Mouse (Mus musculus) liver, embryonic 15.5 days (tissue): ENCODE measurements around the gene Nagpa. TPM values are rescaled to one million over a fixed set of nuclear protein-coding genes. Genes with fewer than 3 reads are reported as not detected.

Experiments
- ATAC-seq: fragments of 200-750 bp; cut with Nextera tagmentation; 2 replicates; pipeline ENCODE4 v1.8.0; 2017; ENCODE audit warnings: moderate number of reproducible peaks, mild to moderate bottlenecking, moderate library complexity; ENCODE audit not compliant: insufficient read depth
- H3K27ac ChIP-seq: fragments of 300-500 bp; sonication (generic); replicated peaks from 2 replicates; pipeline ENCODE4 v1.5.1; 2015; ENCODE audit warnings: mild to moderate bottlenecking, inconsistent platforms
- H3K27me3 ChIP-seq: fragments of 300-500 bp; sonication (generic); 2 replicates; pipeline ENCODE4 v1.6.1; 2015; ENCODE audit warnings: mild to moderate bottlenecking, inconsistent platforms
- H3K36me3 ChIP-seq: fragments of 300-500 bp; sonication (generic); replicated peaks from 2 replicates; pipeline ENCODE4 v1.6.1; 2015; ENCODE audit warnings: moderate library complexity, mild to moderate bottlenecking, inconsistent platforms
- H3K4me1 ChIP-seq: fragments of 300-500 bp; sonication (generic); replicated peaks from 2 replicates; pipeline ENCODE4 v1.6.1; 2015; ENCODE audit warnings: inconsistent platforms
- H3K4me2 ChIP-seq: fragments of 300-500 bp; sonication (generic); 2 replicates; pipeline ENCODE4 v1.6.1; 2015; ENCODE audit warnings: moderate library complexity, mild to moderate bottlenecking, inconsistent platforms
- H3K4me3 ChIP-seq: fragments of 300-500 bp; sonication (generic); replicated peaks from 2 replicates; pipeline ENCODE4 v1.5.1; 2015; ENCODE audit warnings: mild to moderate bottlenecking, inconsistent platforms
- H3K9ac ChIP-seq: fragments of 300-500 bp; sonication (generic); 2 replicates; pipeline ENCODE4 v1.6.1; 2015; ENCODE audit warnings: moderate library complexity, mild to moderate bottlenecking, inconsistent platforms
- H3K9me3 ChIP-seq: fragments of 300-500 bp; sonication (generic); replicated peaks from 2 replicates; pipeline ENCODE4 v1.6.1; 2016; ENCODE audit warnings: inconsistent platforms
- WGBS: fragments of 180-500 bp; shearing (Covaris S2); methylation state at CpG from one replicate; pipeline ENCODE4 v1.1.7; 2015; ENCODE audit warnings: mixed read lengths; ENCODE audit not compliant: insufficient replicate concordance; 5-methylcytosine and 5-hydroxymethylcytosine counted together
- microRNA-seq: library from miRNA; unstranded; fragments of <30 nt; microRNA quantifications from one replicate; pipeline ENCODE4, GENCODE M21; 2016
- polyA plus RNA-seq: library from polyadenylated mRNA; unstranded; fragments of >200 nt; fragmentation: Nextera tagmentation; extraction: Ambion mirVana; gene quantifications from 2 replicates; pipeline ENCODE4 v1.2.1, GENCODE M21; 2015

Gene Nagpa
- polyA plus RNA-seq, 1 experiment from 2014 or later = 13.1 TPM

DNA sequence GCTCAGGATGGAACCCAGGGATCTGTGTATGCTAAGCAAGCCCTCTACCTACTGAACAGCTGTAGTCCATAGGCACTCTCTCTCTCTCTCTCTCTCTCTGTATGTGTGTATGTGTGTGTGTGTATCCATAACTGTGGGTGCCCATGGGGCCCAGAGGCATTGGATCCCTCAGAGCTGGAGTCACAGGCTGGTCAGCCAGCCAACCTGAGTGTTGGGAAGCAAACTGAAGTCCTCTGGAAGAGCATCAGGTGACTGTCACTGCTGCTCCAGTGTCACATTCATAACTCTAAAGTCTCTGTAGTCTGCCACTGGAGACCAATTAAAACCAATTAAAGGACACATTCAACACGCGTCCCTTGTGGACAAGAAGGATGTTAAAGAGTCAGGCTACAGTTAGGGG lies 47.3 kb downstream of the Nagpa start:
- Histone ChIP-seq H3K4me3 (no peak overlapping the region), H3K4me1 (no peaks in the 10 kb centered on the region; the same call in 1 of the 2 replicates), H3K9me3 (no peaks in the 10 kb centered on the region), H3K27me3 (peaks cover 4% of the 10 kb centered on the region; the same call in 1 of the 2 replicates), H3K27ac (no peak overlapping the region), H3K4me2 (no peak overlapping the region), H3K9ac (no peak overlapping the region), H3K36me3 (no peaks in the 10 kb centered on the region)
- ATAC-seq = no peak
- WGBS = 57% methylated on average over 2 of the region's 2 CpGs

DNA sequence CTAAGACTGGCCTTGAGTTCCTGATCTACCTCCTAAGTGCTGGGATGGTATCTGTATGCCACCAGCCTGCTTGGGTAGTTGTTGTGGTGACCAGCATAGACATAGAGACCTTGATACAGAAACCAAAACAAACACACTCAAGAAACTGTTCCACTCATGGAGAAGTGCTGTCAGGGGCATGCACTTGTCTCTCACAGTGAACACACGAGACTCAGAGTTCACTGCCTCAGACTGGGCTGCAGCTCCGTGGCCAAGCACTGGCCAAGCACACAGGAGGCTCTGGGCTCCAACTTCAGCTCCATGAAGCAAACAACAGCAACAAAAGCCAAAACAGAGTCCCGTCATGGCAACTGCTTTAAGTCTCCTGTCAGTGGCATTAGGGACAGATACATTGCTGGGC lies 48.8 kb downstream of the Nagpa start:
- Histone ChIP-seq H3K9me3 (no peaks in the 10 kb centered on the region), H3K4me1 (no peaks in the 10 kb centered on the region; the same call in 1 of the 2 replicates), H3K27me3 (peaks cover 4% of the 10 kb centered on the region), H3K4me2 (no peak overlapping the region), H3K9ac (no peak overlapping the region), H3K4me3 (no peak overlapping the region), H3K27ac (no peak overlapping the region), H3K36me3 (no peaks in the 10 kb centered on the region)
- 34% methylated on average over 3 of the region's 3 CpGs for WGBS
- ATAC-seq = no peak

- ATAC-seq = no peak
- no peaks in the 10 kb centered on the region for H3K36me3 ChIP-seq
- H3K4me1 ChIP-seq = no peaks in the 10 kb centered on the region
- WGBS = 48% methylated on average over 6 of the region's 6 CpGs
- no peak overlapping the region for H3K9ac ChIP-seq
- no peak overlapping the region for H3K4me2 ChIP-seq
- H3K27ac ChIP-seq = no peak overlapping the region
- peaks cover 11% of the 10 kb centered on the region for H3K27me3 ChIP-seq
- no peaks in the 10 kb centered on the region for H3K9me3 ChIP-seq
- H3K4me3 ChIP-seq = no peak overlapping the region
Observed at GRCm38 (mm10) chr16:5153299-5154026, 50.3 kb downstream of the Nagpa start.

DNA sequence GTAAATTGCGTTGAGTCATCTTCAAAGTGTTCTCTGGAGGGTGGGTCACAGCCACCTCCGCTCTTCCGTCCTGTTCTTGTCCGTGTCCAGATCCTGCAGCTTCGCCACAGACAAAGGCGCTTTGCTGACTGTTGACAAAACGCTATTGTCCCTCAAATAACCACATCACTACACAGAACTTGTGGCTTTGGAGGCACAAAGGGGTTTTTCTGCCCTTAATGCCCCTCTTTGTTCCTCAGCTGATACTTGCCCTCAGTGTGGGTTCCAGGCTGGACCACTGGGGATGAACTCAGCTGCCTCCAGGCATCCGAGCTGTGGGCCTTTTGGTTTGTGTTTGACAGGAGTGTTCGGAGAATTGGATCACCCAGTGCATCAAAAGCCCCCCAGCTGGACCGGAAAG lies 53.3 kb downstream of the Nagpa start:
- Histone ChIP-seq H3K9ac (no peak overlapping the region), H3K4me1 (peaks cover 15% of the 10 kb centered on the region), H3K4me3 (no peak overlapping the region), H3K27ac (no peak overlapping the region), H3K4me2 (no peak overlapping the region), H3K9me3 (no peaks in the 10 kb centered on the region), H3K27me3 (peaks cover 37% of the 10 kb centered on the region), H3K36me3 (no peaks in the 10 kb centered on the region)
- ATAC-seq = no peak
- WGBS = 66% methylated on average over 10 of the region's 10 CpGs

GRCm38 (mm10) chr16:5147037-5147385 lies 56.8 kb downstream of the Nagpa start, which contains the start of gene Sec14l5:
Sec14l5 (plus strand) TSS chr16:5147109.
- no peaks in the 10 kb centered on the region for H3K9me3 ChIP-seq
- no peak within 1 kb of the TSS for H3K27ac ChIP-seq
- 18% methylated on average over 13 of the region's 13 CpGs for WGBS
- no peak; the same call in none of the 2 replicates for ATAC-seq
- peaks cover 34% of the 10 kb centered on the region for H3K27me3 ChIP-seq
- no peaks in the 10 kb centered on the region for H3K36me3 ChIP-seq
- peak within 1 kb of the TSS; percentile 22; the same call in 1 of the 2 replicates for H3K4me3 ChIP-seq
- peak within 1 kb of the TSS; percentile 62 for H3K4me2 ChIP-seq
- H3K4me1 ChIP-seq = peaks cover 15% of the 10 kb centered on the region
- H3K9ac ChIP-seq = no peak within 1 kb of the TSS

DNA sequence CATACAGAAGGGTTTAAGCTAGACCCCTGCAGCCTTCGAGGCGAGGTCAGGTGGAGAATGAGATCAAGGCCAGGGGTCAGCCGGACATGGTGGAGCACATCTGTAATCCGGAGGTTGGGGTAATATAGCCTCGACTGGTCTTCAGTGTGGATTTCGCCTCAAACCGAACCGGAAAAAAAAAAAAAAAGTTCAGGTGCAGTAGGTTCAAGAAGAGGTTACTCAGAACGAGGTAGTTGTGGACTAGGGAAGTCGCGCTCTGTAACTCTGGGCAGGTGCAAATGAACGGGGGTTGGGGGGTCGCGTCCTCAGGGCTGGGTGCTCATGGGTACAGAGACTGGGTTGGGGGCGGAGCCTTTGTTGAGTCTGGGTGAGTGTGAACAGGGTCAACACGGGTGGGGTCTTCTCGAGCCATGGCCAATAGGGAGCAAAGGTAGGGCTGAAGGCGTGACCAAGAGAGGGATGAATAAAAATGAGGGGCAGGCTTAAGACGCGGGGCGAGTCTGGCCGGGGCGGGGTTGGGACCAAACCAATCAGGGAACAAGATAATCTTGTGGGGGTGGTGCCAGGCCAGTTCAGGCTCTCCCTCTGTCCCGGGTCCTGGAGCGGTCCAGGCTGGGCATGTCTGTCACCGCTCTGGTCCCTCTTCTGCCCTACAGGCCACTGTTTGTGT lies 57.3 kb downstream of the Nagpa start:
- Histone ChIP-seq H3K4me1 (peaks cover 15% of the 10 kb centered on the region), H3K9ac (no peak overlapping the region), H3K36me3 (no peaks in the 10 kb centered on the region), H3K9me3 (no peaks in the 10 kb centered on the region), H3K27me3 (peaks cover 34% of the 10 kb centered on the region), H3K27ac (no peak overlapping the region), H3K4me2 (peak overlapping the region; percentile 62), H3K4me3 (peak overlapping the region; percentile 22; the same call in 1 of the 2 replicates)
- 2% methylated on average over 26 of the region's 26 CpGs for WGBS
- peak; percentile 89 for ATAC-seq

DNA sequence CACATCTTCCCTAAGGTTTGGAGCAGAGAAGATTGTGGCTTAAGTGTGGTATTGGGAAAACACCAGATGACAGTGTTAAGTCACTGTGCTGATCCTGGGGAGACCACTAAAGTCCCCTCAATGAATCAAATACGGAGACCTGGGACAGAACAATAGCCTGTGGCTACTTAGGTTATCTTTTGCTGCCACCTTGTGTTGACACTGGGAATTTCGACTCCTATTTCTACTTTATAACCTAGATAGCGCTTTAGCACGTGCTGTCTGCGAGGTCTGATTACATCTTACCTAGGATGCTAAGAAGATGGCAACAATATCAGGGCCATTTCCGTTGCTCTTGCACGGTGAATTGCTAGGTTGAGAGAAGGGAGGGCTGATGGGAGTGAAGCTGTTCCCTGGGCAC lies 58.2 kb downstream of the Nagpa start:
- no peak overlapping the region for H3K27ac ChIP-seq
- no peaks in the 10 kb centered on the region for H3K9me3 ChIP-seq
- WGBS = under 1% methylated on average over 7 of the region's 7 CpGs
- no peak for ATAC-seq
- no peak overlapping the region for H3K9ac ChIP-seq
- no peak overlapping the region for H3K4me3 ChIP-seq
- no peaks in the 10 kb centered on the region for H3K36me3 ChIP-seq
- peaks cover 15% of the 10 kb centered on the region for H3K4me1 ChIP-seq
- no peak overlapping the region for H3K4me2 ChIP-seq
- peaks cover 34% of the 10 kb centered on the region for H3K27me3 ChIP-seq

Small RNA genes lying within 50 kb of the gene (microRNA-seq; reads per million reads assigned to microRNA genes)
- gene Gm23689 (not detected), gene Gm26095 (not detected), gene Mir6364 (not detected)

Other genes starting within 250 kb of the Nagpa start
- gene Anks3, start 239.8 kb downstream of the Nagpa start, polyA plus RNA-seq = 14.8 and 18.5 TPM in 2 replicates
- not detected in 2 replicates for gene Sept12, start 206.2 kb downstream of the Nagpa start, polyA plus RNA-seq
- gene Smim22, start 196.7 kb downstream of the Nagpa start, polyA plus RNA-seq = 7.5 and 9.1 TPM in 2 replicates
- gene Rogdi, start 190.5 kb downstream of the Nagpa start, polyA plus RNA-seq = 65.2 and 78.7 TPM in 2 replicates
- 41.6 and 46.0 TPM in 2 replicates for gene Glyr1, start 154.1 kb downstream of the Nagpa start, polyA plus RNA-seq
- 8.5 and 9.5 TPM in 2 replicates for gene Ubn1, start 154.0 kb downstream of the Nagpa start, polyA plus RNA-seq
- gene Ppl, start 71.6 kb downstream of the Nagpa start, polyA plus RNA-seq = 0.38 and 0.60 TPM in 2 replicates
- 0.02 TPM in 1 of 2 replicates, not detected in the other for gene Sec14l5, start 56.9 kb downstream of the Nagpa start, polyA plus RNA-seq
- 0.73 and 0.82 TPM in 2 replicates for gene AU021092, start 18.3 kb upstream of the Nagpa start, polyA plus RNA-seq
- gene Alg1, start 29.6 kb upstream of the Nagpa start, polyA plus RNA-seq = 11.8 and 14.2 TPM in 2 replicates
- 9.0 and 9.8 TPM in 2 replicates for gene Eef2kmt, start 52.0 kb upstream of the Nagpa start, polyA plus RNA-seq